Mouse (Mus musculus): ENCODE results near the gene Ddx39b.

DNA sequence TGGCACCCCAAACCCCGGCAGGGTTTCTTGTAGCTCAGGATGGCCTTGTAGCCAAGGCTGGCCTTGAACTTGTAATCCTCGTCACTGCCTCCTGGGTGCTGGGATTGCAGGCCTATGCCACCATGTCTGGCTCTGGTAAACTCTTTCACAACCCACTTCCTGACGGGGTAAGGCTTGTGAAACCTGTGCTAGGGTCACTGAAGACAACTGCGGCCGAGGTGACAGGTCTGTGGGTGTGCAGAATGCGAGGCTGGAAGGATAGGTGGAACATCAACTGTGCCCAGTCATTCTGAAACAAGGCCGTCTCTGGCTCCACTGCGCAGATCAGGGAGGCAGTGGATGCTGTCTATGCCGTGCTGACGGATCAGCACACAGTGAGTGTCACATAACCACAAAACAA, 10.5 kb upstream of the Ddx39b start:
- TF ChIP-seq CTCF (IDR thresholded peaks at IDR 0.05; ENCODE audit: extremely low read depth, insufficient read depth, insufficient read length, insufficient replicate concordance) (no peak), POLR2A (IDR thresholded peaks at IDR 0.05; ENCODE audit: low read depth, low read length) (no peak)

All from spleen, adult 2 months (tissue).